Mouse (Mus musculus) liver, embryonic 14.5 days (tissue): ENCODE data around the gene a. TPM values are rescaled to one million over a fixed set of nuclear protein-coding genes. Genes with fewer than 3 reads are reported as not detected.
A peak's percentile ranks its signal among the peaks of the same experiment; 100 is the strongest.

Experiments
- ATAC-seq: fragments of 200-750 bp; cut with Nextera tagmentation; 2 replicates; pipeline ENCODE4 v1.8.0; 2017; ENCODE audit warnings: moderate number of reproducible peaks, mild to moderate bottlenecking, moderate library complexity; ENCODE audit not compliant: insufficient read depth
- DNase-seq, 3 experiments: peaks; one replicate each; pipeline ENCODE4 v3.0.0-alpha.2; 2012 to 2013; ENCODE audit warnings: low read depth in 3 of 3, low spot score in 3 of 3
- H3K27ac ChIP-seq: fragments of 300-500 bp; sonication (generic); 2 replicates; pipeline ENCODE4 v1.5.1; 2014; ENCODE audit warnings: moderate library complexity, mild to moderate bottlenecking, control low read depth, inconsistent platforms
- H3K27me3 ChIP-seq: fragments of 300-500 bp; sonication (generic); 2 replicates; pipeline ENCODE4 v1.6.1; 2014; ENCODE audit warnings: mild to moderate bottlenecking, low read length, moderate library complexity; ENCODE audit not compliant: control insufficient read depth, insufficient read depth
- H3K36me3 ChIP-seq: fragments of 300-500 bp; sonication (generic); replicated peaks from 2 replicates; pipeline ENCODE4 v1.6.1; 2014; ENCODE audit warnings: low read depth; ENCODE audit not compliant: control insufficient read depth, insufficient read depth
- H3K4me1 ChIP-seq, 2 experiments: fragments of 200-500 bp in 1 of 2; fragments of 300-500 bp in 1 of 2; sonication (generic) in 1 of 2; replicated peaks; 2 replicates each; pipeline ENCODE4 v1.6.1; 2012 to 2014; ENCODE audit warnings: antibody characterized with exemption in 1 of 2, inconsistent platforms in 1 of 2, low read length in 1 of 2; ENCODE audit not compliant: control insufficient read depth in 2 of 2, insufficient read depth in 2 of 2
- H3K4me2 ChIP-seq: fragments of 300-500 bp; sonication (generic); 2 replicates; pipeline ENCODE4 v1.6.1; 2014; ENCODE audit warnings: low read depth, mild to moderate bottlenecking, control low read depth, moderate library complexity
- H3K4me3 ChIP-seq, 2 experiments: fragments of 200-500 bp in 1 of 2; fragments of 300-500 bp in 1 of 2; sonication (generic) in 1 of 2; 2 replicates each; pipeline ENCODE4 v1.5.1; 2012 to 2014; ENCODE audit warnings: low read depth in 2 of 2, low read length in 2 of 2, mild to moderate bottlenecking in 2 of 2, control low read depth in 1 of 2, inconsistent platforms in 1 of 2, moderate library complexity in 1 of 2; ENCODE audit not compliant: insufficient read depth in 1 of 2
- H3K9ac ChIP-seq: fragments of 300-500 bp; sonication (generic); replicated peaks from 2 replicates; pipeline ENCODE4 v1.6.1; 2014; ENCODE audit warnings: mild to moderate bottlenecking, control low read depth, moderate library complexity
- H3K9me3 ChIP-seq: fragments of 300-500 bp; sonication (generic); 2 replicates; pipeline ENCODE4 v1.6.1; 2016; ENCODE audit warnings: low read length, mixed read lengths; ENCODE audit not compliant: control insufficient read depth
- CTCF ChIP-seq: IDR thresholded peaks from 2 replicates; pipeline ENCODE4 v1.5.1; 2016; ENCODE audit warnings: antibody characterized with exemption, low read depth, control low read depth
- EP300 ChIP-seq: IDR thresholded peaks from 2 replicates; pipeline ENCODE4 v1.6.1; 2016; ENCODE audit warnings: antibody characterized with exemption, low read depth
- WGBS: fragments of 180-500 bp; shearing (Covaris S2); extraction: QIAGEN DNeasy Blood & Tissue Kit; methylation state at CpG from one replicate; pipeline ENCODE4 v1.1.7; 2014; ENCODE audit not compliant: insufficient replicate concordance; 5-methylcytosine and 5-hydroxymethylcytosine counted together
- polyA plus RNA-seq, 2 experiments: library from polyadenylated mRNA; depleted of rRNA in 1 of 2; stranded (reverse) in 1 of 2; unstranded in 1 of 2; fragments of >200 nt; fragmentation: Nextera tagmentation in 1 of 2; extraction: Ambion mirVana in 1 of 2; gene quantifications; 2 replicates each; pipeline versions ENCODE4 v1.2.1 to v1.2.3; 2012 to 2014

a gene
- polyA plus RNA-seq, 2 experiments = 0.25 to 0.36 TPM

DNA sequence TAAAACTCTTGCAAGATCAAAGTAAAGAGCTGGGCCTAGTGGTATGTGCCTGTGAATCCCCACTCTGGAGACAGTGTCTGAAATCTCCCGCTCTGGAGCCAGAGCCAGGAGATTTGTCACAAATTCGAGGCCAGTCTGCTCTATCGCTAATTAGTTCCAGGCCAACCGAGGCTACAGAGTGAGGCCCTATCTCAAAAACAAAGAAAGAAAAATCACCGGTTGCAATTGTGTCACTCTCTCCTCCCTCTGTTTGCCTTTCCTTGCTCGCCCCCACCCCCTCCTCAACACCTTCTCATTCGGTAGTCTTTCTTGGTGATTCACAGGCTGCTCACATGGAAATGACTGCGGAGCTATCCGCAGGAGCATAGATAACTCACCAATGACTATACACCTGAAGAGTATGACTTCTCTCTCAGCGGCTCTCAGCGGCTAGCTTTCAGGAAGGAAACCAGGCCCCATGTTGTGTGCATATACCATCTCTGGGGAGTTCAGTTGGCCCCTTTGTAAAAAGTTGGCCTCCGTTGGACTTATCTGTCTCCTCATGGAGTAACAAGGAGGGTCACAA is 283.6 kb downstream of the a start:
- TF ChIP-seq CTCF (no peak), EP300 (no peak)
- H3K9ac ChIP-seq = peak overlapping the region; percentile 75
- H3K27me3 ChIP-seq = no peaks in the 10 kb centered on the region
- peak overlapping the region; percentile 88 for H3K4me2 ChIP-seq
- H3K27ac ChIP-seq = peak overlapping the region; percentile 47
- H3K4me1 ChIP-seq = peaks cover 13 to 33% of the 10 kb centered on the region in 2 experiments
- ATAC-seq (peak; percentile 2; the same call in 1 of the 2 replicates), DNase-seq (no peak)
- 10% methylated on average over 12 of the region's 12 CpGs for WGBS
- H3K36me3 ChIP-seq = no peaks in the 10 kb centered on the region
- peak overlapping the region; percentile 75 to 79 for H3K4me3 ChIP-seq
- no peaks in the 10 kb centered on the region for H3K9me3 ChIP-seq

GRCm38 (mm10) chr2:155075649-155076048 is 284.4 kb downstream of the a start:
- Histone ChIP-seq H3K4me2 (no peak overlapping the region), H3K36me3 (no peaks in the 10 kb centered on the region), H3K4me3 (no peak overlapping the region), H3K27ac (no peak overlapping the region), H3K4me1 (peaks cover 13 to 32% of the 10 kb centered on the region in 2 experiments), H3K9ac (no peak overlapping the region), H3K9me3 (no peaks in the 10 kb centered on the region), H3K27me3 (no peaks in the 10 kb centered on the region)
- WGBS = 63% methylated on average over 6 of the region's 6 CpGs
- DNase-seq = no peak
- TF ChIP-seq CTCF (no peak), EP300 (no peak)
- ATAC-seq = no peak

GRCm38 (mm10) chr2:155079500-155080178 is 288.4 kb downstream of the a start:
- Histone ChIP-seq H3K9me3 (no peaks in the 10 kb centered on the region), H3K4me3 (no peak overlapping the region)
- 23% methylated on average over 7 of the region's 7 CpGs for WGBS

GRCm38 (mm10) chr2:155080179-155080530 is 289.0 kb downstream of the a start:
- Histone ChIP-seq H3K9ac (no peak overlapping the region), H3K4me1 (peaks cover 2 to 6% of the 10 kb centered on the region in 2 experiments), H3K36me3 (no peaks in the 10 kb centered on the region), H3K9me3 (no peaks in the 10 kb centered on the region), H3K27me3 (no peaks in the 10 kb centered on the region), H3K27ac (no peak overlapping the region), H3K4me2 (no peak overlapping the region), H3K4me3 (no peak overlapping the region)
- ATAC-seq (no peak), DNase-seq (no peak)
- TF ChIP-seq CTCF = no peak
- WGBS = 50% methylated on average over 4 of the region's 4 CpGs

More at GRCm38 (mm10) chr2:155079500-155080178, 288.4 kb downstream of the a start:
- Histone ChIP-seq H3K4me2 (no peak overlapping the region), H3K27me3 (no peaks in the 10 kb centered on the region), H3K27ac (no peak overlapping the region), H3K36me3 (no peaks in the 10 kb centered on the region), H3K9ac (no peak overlapping the region), H3K4me1 (peaks cover 7 to 11% of the 10 kb centered on the region in 2 experiments)
- no peak for ATAC-seq
- DNase-seq = no peak
- no peak for TF ChIP-seq EP300
- no peak for TF ChIP-seq CTCF

DNA sequence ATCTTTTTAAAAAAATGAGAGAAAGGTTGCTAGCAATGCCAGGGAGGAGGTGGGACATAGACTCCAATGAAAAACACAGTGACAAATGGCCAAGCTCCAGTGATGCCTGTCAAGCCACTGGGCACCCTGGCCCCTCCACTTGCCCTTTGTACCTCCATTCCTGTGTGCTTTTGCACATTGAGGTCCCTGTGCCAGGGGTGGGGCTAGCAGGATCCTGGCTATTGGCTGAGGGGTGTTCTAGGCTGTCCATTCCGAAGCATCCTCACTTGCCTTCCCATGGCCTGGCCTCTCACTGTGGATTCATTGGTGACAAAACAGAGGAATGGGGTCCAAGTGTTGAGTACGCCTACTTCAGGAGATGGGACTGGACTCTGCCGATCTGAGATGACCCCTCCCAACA is 289.9 kb downstream of the a start:
- WGBS = 62% methylated on average over 3 of the region's 3 CpGs
- Histone ChIP-seq H3K9ac (no peak overlapping the region), H3K27me3 (no peaks in the 10 kb centered on the region), H3K27ac (no peak overlapping the region), H3K4me3 (no peak overlapping the region), H3K9me3 (no peaks in the 10 kb centered on the region), H3K4me1 (peaks cover 0 to 2% of the 10 kb centered on the region in 2 experiments; a peak in 1 of 4 replicates), H3K36me3 (no peaks in the 10 kb centered on the region), H3K4me2 (no peak overlapping the region)
- no peak for DNase-seq
- no peak for TF ChIP-seq EP300
- TF ChIP-seq CTCF = no peak
- no peak for ATAC-seq
